ENCODE assay signal across 1 mouse cellular context in the genomic region with DNA sequence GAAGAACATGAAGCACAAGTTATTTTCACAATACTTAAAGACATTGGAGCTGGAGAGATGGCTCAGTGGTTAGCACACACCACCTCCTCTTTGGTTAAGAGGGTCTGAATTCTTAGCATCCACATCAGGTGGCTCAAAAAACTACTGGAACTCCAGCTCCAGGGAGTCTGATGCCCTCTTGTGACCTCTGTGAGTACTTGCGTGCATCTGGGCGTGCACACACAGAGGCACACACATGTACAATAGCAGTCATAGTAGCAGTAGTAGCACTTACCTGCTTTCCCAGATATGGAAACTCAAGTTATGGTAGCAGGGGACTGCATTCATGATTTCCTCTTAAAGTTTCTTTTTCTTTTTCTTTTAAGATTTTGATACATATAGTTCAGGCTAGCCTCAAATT.
TF ChIP-seq lines count a peak whose summit lies in the region.

No protein-coding gene starts in this region.

TF ChIP-seq in MEL, 35 proteins besides CTCF, POLR2A, EP300 and RAD21:
- peak; percentile 25; the same call in 1 of the 2 replicates for TF ChIP-seq ZC3H11A (IDR thresholded peaks at IDR 0.05; ENCODE audit: low read depth, low read length)
- TF ChIP-seq MAFK (IDR thresholded peaks at IDR 0.05; ENCODE audit: borderline replicate concordance, low read depth, low read length): no peak
- peak; percentile 37 for TF ChIP-seq SMC3 (IDR thresholded peaks at IDR 0.05; ENCODE audit: low read depth, low read length)
- no peak for TF ChIP-seq BHLHE40 (IDR thresholded peaks at IDR 0.05; ENCODE audit: borderline replicate concordance, low read depth, low read length)
